Mouse (Mus musculus) embryo, embryonic 11 days (tissue): ENCODE results near the gene Adat1.
A peak's percentile ranks its signal among the peaks of the same experiment; 100 is the strongest.

Source experiments
- DNase-seq: peaks from one replicate; pipeline ENCODE4 v3.0.0-alpha.2; 2015

Adat1 gene

GRCm38 (mm10) chr8:111967246-111967870 lies 24.7 kb downstream of the Adat1 start:
- DNase-seq = no peak

GRCm38 (mm10) chr8:111964849-111965561 lies 27.1 kb downstream of the Adat1 start:
- no peak for DNase-seq

- DNase-seq = no peak
Observed at GRCm38 (mm10) chr8:111964351-111964750, 27.8 kb downstream of the Adat1 start.

- DNase-seq = no peak
Observed at GRCm38 (mm10) chr8:111963546-111963945, 28.6 kb downstream of the Adat1 start.

- no peak for DNase-seq
Observed at GRCm38 (mm10) chr8:111963091-111963490, 29.0 kb downstream of the Adat1 start.

- DNase-seq = no peak
Observed at GRCm38 (mm10) chr8:111962589-111962988, 29.5 kb downstream of the Adat1 start.

GRCm38 (mm10) chr8:111961330-111961729 lies 30.8 kb downstream of the Adat1 start:
- DNase-seq = no peak

- DNase-seq = no peak
Observed at GRCm38 (mm10) chr8:111960591-111961321, 31.3 kb downstream of the Adat1 start.

- DNase-seq = no peak
Observed at GRCm38 (mm10) chr8:111957231-111957630, 34.9 kb downstream of the Adat1 start.

- DNase-seq = no peak
Observed at GRCm38 (mm10) chr8:111955879-111956278, 36.2 kb downstream of the Adat1 start.

GRCm38 (mm10) chr8:111954844-111955594 lies 37.1 kb downstream of the Adat1 start:
- no peak for DNase-seq

GRCm38 (mm10) chr8:111951936-111952335 lies 40.2 kb downstream of the Adat1 start:
- DNase-seq = no peak

- DNase-seq = no peak
Observed at GRCm38 (mm10) chr8:111951317-111951716, 40.8 kb downstream of the Adat1 start.

GRCm38 (mm10) chr8:111950846-111951245 lies 41.3 kb downstream of the Adat1 start:
- DNase-seq = no peak

GRCm38 (mm10) chr8:111947954-111948353 lies 44.1 kb downstream of the Adat1 start:
- no peak for DNase-seq

GRCm38 (mm10) chr8:111947144-111947543 lies 45.0 kb downstream of the Adat1 start:
- DNase-seq = no peak

- DNase-seq = no peak
Observed at GRCm38 (mm10) chr8:111943544-111943943, 48.6 kb downstream of the Adat1 start.

- DNase-seq = peak; percentile 72
Observed at GRCm38 (mm10) chr8:111941101-111941454, 51.0 kb downstream of the Adat1 start.

- DNase-seq = peak; percentile 100
Observed at GRCm38 (mm10) chr8:111940171-111941100, 51.7 kb downstream of the Adat1 start, which contains the start of gene Gabarapl2. Gene Gabarapl2, plus strand, starts transcription at chr8:111940703.

- peak; percentile 20 for DNase-seq
Observed at GRCm38 (mm10) chr8:111939516-111940142, 52.5 kb downstream of the Adat1 start.
